Mouse (Mus musculus) lung, embryonic 14.5 days (tissue): ENCODE measurements around the gene Zmym5. TPM values are rescaled to one million over a fixed set of nuclear protein-coding genes. Genes with fewer than 3 reads are reported as not detected.

ENCODE experiments used
- ATAC-seq: fragments of 200-750 bp; cut with Nextera tagmentation; 2 replicates; pipeline ENCODE4 v1.8.0; 2017; ENCODE audit warnings: mild to moderate bottlenecking, moderate TSS enrichment, moderate library complexity; ENCODE audit not compliant: insufficient read depth
- DNase-seq: peaks from one replicate; pipeline ENCODE4 v3.0.0-alpha.2; 2015
- H3K27ac ChIP-seq: fragments of 300-500 bp; sonication (generic); 2 replicates; pipeline ENCODE4 v1.5.1; 2014; ENCODE audit warnings: low read depth, mild to moderate bottlenecking, moderate library complexity
- H3K27me3 ChIP-seq: fragments of 300-500 bp; sonication (generic); 2 replicates; pipeline ENCODE4 v1.6.1; 2014; ENCODE audit warnings: low read length, control low read depth; ENCODE audit not compliant: insufficient read depth
- H3K36me3 ChIP-seq: fragments of 300-500 bp; sonication (generic); 2 replicates; pipeline ENCODE4 v1.6.1; 2014; ENCODE audit warnings: control low read depth; ENCODE audit not compliant: insufficient read depth
- H3K4me1 ChIP-seq: fragments of 300-500 bp; sonication (generic); 2 replicates; pipeline ENCODE4 v1.6.1; 2014; ENCODE audit warnings: antibody characterized with exemption, control low read depth; ENCODE audit not compliant: insufficient read depth
- H3K4me2 ChIP-seq: fragments of 300-500 bp; sonication (generic); 2 replicates; pipeline ENCODE4 v1.6.1; 2014; ENCODE audit warnings: mild to moderate bottlenecking
- H3K4me3 ChIP-seq: fragments of 300-500 bp; sonication (generic); 2 replicates; pipeline ENCODE4 v1.5.1; 2014; ENCODE audit warnings: low read depth, low read length
- H3K9ac ChIP-seq: fragments of 300-500 bp; sonication (generic); 2 replicates; pipeline ENCODE4 v1.6.1; 2014
- H3K9me3 ChIP-seq: fragments of 300-500 bp; sonication (generic); 2 replicates; pipeline ENCODE4 v1.6.1; 2016; ENCODE audit warnings: low read depth, low read length, control low read depth
- CTCF ChIP-seq: IDR thresholded peaks from 2 replicates; pipeline ENCODE4 v1.5.1; 2016; ENCODE audit warnings: antibody characterized with exemption, low read depth
- WGBS: fragments of 180-500 bp; shearing (Covaris S2); extraction: QIAGEN DNeasy Blood & Tissue Kit; methylation state at CpG from one replicate; pipeline ENCODE4 v1.1.7; 2014; 5-methylcytosine and 5-hydroxymethylcytosine counted together
- polyA plus RNA-seq: library from polyadenylated mRNA; unstranded; fragments of >200 nt; fragmentation: Nextera tagmentation; extraction: Ambion mirVana; gene quantifications from 2 replicates; pipeline ENCODE4 v1.2.1, GENCODE M21; 2014

The Zmym5 gene
- polyA plus RNA-seq, 1 experiment from 2014 or later: 22.2 TPM

DNA sequence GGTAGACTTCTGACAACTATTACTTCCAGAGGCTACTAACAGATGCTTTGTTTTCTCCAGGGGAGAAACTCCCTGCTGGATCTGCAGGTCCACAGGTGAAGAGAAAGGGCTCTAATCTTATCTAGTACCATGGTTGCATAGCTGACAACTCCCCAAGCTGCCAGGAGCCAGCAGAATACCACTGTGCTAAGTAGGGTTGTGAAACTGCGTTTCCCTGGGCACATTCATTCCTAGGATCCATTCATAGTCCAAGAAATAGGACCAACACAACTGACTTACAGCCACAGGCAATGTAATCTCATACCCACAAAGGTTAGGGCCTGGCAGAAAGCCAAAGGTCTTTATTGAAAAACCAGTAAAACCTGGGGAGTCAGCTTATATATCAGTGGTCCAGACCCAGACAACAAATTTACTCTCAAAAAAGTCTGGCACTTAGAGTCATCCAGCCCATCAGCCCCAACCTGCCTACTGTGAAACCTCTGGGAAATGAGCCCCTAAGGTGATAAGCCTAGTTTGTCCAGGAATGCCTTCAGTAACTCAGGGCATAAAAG lies 21.1 kb upstream of the Zmym5 start:
- H3K27me3 ChIP-seq: no peaks in the 10 kb centered on the region
- WGBS: 69% methylated on average over 1 of the region's 1 CpGs
- no peak overlapping the region for H3K9ac ChIP-seq
- H3K36me3 ChIP-seq: no peaks in the 10 kb centered on the region
- DNase-seq (peak; percentile 57), ATAC-seq (no peak)
- no peaks in the 10 kb centered on the region for H3K9me3 ChIP-seq
- TF ChIP-seq CTCF: no peak
- H3K4me2 ChIP-seq: no peak overlapping the region
- H3K4me3 ChIP-seq: no peak overlapping the region
- H3K27ac ChIP-seq: 0 out of 2 replicates have a peak overlapping the region, but pooled peaks have one; percentile 58
- H3K4me1 ChIP-seq: no peaks in the 10 kb centered on the region

DNA sequence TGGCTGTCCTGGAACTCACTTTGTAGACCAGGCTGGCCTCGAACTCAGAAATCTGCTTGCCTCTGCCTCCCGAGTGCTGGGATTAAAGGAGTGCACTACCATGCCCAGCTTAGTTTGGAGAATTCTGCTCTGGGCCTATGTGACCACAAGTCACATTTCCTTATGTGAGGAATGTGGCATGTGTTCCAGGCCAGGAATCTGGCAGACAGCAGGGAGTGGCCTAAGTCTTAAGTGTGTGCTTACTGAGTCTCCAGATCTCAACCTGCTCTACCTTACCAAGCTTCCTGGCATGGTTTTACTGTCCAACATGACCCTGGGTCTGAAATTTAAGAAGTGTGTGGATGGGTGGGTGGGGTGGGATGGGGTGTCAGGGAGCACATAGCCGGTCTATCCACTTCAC lies 20.6 kb upstream of the Zmym5 start:
- no peak for TF ChIP-seq CTCF
- Histone ChIP-seq H3K36me3 (no peaks in the 10 kb centered on the region), H3K9me3 (no peaks in the 10 kb centered on the region), H3K4me1 (no peaks in the 10 kb centered on the region), H3K27me3 (no peaks in the 10 kb centered on the region), H3K27ac (0 out of 2 replicates have a peak overlapping the region, but pooled peaks have one; percentile 58), H3K4me3 (no peak overlapping the region), H3K9ac (no peak overlapping the region), H3K4me2 (no peak overlapping the region)
- no peak for ATAC-seq
- peak; percentile 32 for DNase-seq
- WGBS: 80% methylated on average over 3 of the region's 3 CpGs

DNA sequence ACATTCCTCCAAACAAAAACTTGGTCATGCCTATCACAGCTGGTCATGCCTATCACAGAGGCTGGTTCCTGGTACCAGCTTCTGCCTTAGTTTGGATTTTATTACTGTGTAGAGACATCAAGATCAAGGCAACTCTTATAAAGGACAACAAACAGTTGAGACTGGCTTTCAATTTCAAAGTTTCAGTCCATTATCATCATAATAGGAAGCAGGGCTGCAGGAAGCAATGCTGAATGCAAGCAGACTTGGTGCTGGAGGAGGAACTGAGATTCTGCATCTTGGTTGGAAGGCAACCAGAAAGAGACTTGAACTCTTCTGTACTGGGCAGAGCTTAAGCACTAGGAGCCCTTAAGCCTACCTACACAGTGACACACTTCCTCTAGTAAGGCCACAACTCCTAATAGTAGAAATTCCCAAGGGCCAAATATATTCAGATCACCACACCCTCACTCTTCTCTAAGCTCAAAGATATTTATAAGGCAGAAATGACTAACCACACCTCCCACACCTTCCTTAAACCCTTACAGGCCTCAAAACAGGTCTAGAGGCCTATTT lies 19.1 kb upstream of the Zmym5 start:
- ATAC-seq: no peak
- TF ChIP-seq CTCF: no peak

DNA sequence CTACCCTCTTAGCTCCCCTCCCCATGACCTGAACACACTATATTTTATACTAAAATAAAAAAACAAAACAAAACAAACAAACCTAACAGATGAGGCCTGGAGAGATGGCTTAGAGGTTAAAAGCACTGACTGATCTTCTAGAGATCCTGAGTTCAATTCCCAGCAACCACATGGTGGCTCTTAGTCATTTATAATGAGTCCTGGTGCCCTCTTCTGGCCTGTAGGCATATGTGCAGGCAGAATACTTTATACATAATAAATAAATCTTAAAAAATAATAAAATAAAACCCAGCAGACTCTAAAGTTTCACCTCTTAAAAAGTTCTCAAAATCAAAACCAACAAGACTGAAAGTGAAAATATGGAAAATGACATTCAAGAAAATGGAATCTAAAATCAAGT lies 13.0 kb upstream of the Zmym5 start:
- H3K9me3 ChIP-seq: no peaks in the 10 kb centered on the region
- H3K36me3 ChIP-seq: no peaks in the 10 kb centered on the region
- no peak overlapping the region for H3K27ac ChIP-seq

More for the DNA sequence above, 19.1 kb upstream of the Zmym5 start:
- H3K4me3 ChIP-seq: no peak overlapping the region
- H3K9ac ChIP-seq: no peak overlapping the region
- H3K27me3 ChIP-seq: no peaks in the 10 kb centered on the region
- H3K27ac ChIP-seq: no peak overlapping the region
- no peak overlapping the region for H3K4me2 ChIP-seq
- no peaks in the 10 kb centered on the region for H3K9me3 ChIP-seq
- H3K36me3 ChIP-seq: no peaks in the 10 kb centered on the region
- H3K4me1 ChIP-seq: no peaks in the 10 kb centered on the region
- DNase-seq: no peak

DNA sequence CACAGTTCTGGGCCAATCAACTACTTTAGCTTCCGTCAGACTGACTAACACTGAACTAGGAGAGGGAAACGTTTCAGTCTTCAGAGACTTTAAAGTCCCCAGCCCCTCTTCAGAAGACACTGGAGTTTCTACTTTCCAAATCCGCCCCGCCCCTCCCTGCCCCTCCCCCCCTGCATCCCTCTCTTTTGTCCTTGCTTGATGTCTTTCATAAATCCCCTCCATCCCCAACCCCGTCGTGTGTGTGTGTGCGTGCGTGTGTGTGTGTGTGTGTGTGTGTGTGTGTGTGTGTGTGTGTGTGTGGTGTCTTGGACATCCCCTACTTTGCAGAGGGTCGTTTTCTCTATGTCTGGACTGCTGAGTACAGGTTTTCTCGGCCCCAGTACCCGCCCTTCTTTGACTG lies 6.1 kb upstream of the Zmym5 start:
- Histone ChIP-seq H3K27me3 (no peaks in the 10 kb centered on the region), H3K4me1 (peaks cover 6% of the 10 kb centered on the region), H3K9me3 (no peaks in the 10 kb centered on the region), H3K4me3 (no peak overlapping the region), H3K36me3 (no peaks in the 10 kb centered on the region), H3K4me2 (peak overlapping the region; percentile 40), H3K27ac (no peak overlapping the region), H3K9ac (no peak overlapping the region)
- ATAC-seq (no peak), DNase-seq (peak; percentile 16)
- no peak for TF ChIP-seq CTCF
- 12% methylated on average over 11 of the region's 11 CpGs for WGBS

More for the DNA sequence above, 13.0 kb upstream of the Zmym5 start:
- H3K4me2 ChIP-seq: no peak overlapping the region
- H3K27me3 ChIP-seq: no peaks in the 10 kb centered on the region
- H3K4me3 ChIP-seq: no peak overlapping the region
- peak; percentile 38 for TF ChIP-seq CTCF
- DNase-seq (peak; percentile 23), ATAC-seq (no peak)
- no peak overlapping the region for H3K9ac ChIP-seq
- H3K4me1 ChIP-seq: no peaks in the 10 kb centered on the region

DNA sequence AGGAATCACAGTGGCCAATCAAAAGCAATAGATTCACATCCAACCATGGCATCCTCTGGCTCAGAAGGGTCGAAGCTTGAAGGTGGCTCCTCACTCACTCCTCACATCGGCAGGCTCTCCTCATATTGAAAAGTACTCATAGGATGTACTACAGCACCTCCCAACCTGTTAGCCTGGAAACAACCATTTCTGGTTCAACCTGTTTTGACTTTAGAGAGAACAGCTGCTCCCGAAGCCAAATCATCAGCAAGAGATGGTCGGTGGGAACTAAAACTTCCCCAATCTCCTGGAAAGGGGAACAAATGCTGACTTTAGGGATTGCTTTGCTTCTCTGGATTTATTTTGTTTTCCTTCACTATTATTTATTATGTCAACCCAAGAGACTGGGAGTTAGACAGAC lies 5.6 kb upstream of the Zmym5 start:
- no peaks in the 10 kb centered on the region for H3K27me3 ChIP-seq
- H3K4me1 ChIP-seq: peaks cover 6% of the 10 kb centered on the region
- H3K36me3 ChIP-seq: no peaks in the 10 kb centered on the region
- WGBS: 55% methylated on average over 4 of the region's 4 CpGs
- peak overlapping the region; percentile 40; the same call in 1 of the 2 replicates for H3K4me2 ChIP-seq
- H3K4me3 ChIP-seq: no peak overlapping the region
- H3K9ac ChIP-seq: no peak overlapping the region
- no peaks in the 10 kb centered on the region for H3K9me3 ChIP-seq
- ATAC-seq (no peak), DNase-seq (peak; percentile 47)
- H3K27ac ChIP-seq: no peak overlapping the region
- TF ChIP-seq CTCF: no peak

DNA sequence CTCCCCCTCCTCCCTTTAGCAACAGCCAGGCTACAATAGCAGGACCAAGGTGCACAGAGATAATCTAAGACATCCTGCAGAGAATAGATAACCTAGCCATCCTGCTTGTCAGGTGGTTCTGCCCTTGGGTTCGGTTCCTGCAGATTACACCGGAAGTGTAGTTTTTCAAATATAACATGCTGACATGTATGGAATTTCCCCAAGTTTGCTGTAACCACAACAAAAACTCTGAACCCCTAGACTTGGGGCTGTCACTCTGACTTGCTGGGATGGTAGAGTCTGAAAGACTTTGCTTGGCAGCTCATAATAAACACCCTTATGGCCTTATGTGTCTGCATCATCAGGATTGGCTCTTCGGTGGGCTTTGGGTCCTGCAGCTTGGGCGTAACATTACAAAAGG lies 5.0 kb upstream of the Zmym5 start:
- TF ChIP-seq CTCF: no peak
- no peaks in the 10 kb centered on the region for H3K9me3 ChIP-seq
- peaks cover 6% of the 10 kb centered on the region for H3K4me1 ChIP-seq
- no peak overlapping the region for H3K4me2 ChIP-seq
- no peak overlapping the region for H3K4me3 ChIP-seq
- DNase-seq (no peak), ATAC-seq (no peak)
- no peaks in the 10 kb centered on the region for H3K27me3 ChIP-seq
- H3K36me3 ChIP-seq: no peaks in the 10 kb centered on the region
- WGBS: 86% methylated on average over 4 of the region's 4 CpGs
- H3K27ac ChIP-seq: no peak overlapping the region
- H3K9ac ChIP-seq: no peak overlapping the region
